Mouse (Mus musculus): ENCODE results near the gene Traf3ip3.

DNA sequence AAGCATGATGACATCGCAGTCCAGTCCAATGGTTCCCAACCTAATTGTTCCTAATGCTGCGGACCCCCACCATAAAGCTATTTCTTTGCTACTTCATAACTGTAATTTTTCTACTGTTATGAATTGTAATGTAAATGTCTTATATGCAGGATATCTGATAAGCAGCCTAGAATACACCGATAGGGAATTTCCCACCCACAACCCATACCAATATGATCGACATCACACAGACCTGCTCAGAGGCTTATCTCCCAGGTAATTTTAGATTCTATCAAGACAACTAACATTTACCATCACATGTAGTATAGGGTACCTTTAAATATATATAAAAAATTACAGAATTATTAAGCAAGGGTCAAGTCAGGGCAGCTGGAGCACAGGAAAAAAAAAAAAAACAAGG, 24.6 kb upstream of the Traf3ip3 start:
- TF ChIP-seq ZC3H11A (IDR thresholded peaks at IDR 0.05; ENCODE audit: borderline replicate concordance, low read depth, low read length), result no peak
- TF ChIP-seq ZNF384 (IDR thresholded peaks at IDR 0.05; ENCODE audit: low read depth, low read length), result no peak
- TF ChIP-seq CHD2 (IDR thresholded peaks at IDR 0.05; ENCODE audit: low read depth, low read length), result no peak
- no peak for TF ChIP-seq MAFK (IDR thresholded peaks at IDR 0.05; ENCODE audit: insufficient read depth, low read depth, low read length)

Measured in ES-E14 (cell line).